Mouse (Mus musculus): ENCODE data around the gene Alkbh4.
A peak's percentile ranks its signal among the peaks of the same experiment; 100 is the strongest.
"Not testable (repeated sequence)": the region's sequence is repeated elsewhere in the genome, so short reads cannot be mapped to it uniquely, and the experiment has no call there.

Gene Alkbh4

GRCm38 (mm10) chr5:136135571-136136291, at the start of gene Alkbh4, which contains the start of gene Lrwd1:
TSS of gene Alkbh4 (plus strand) at chr5:136136146.
TSS of gene Lrwd1 (minus strand) at chr5:136136074.
- peak; percentile 94 to 97 for DNase-seq (ENCODE audit: low spot score in 2 of 2)

- DNase-seq (ENCODE audit: low spot score in 2 of 2): no peak
These were observed 49.7 kb upstream of the Alkbh4 start for GRCm38 (mm10) chr5:136086290-136086689.

- no peak for DNase-seq (ENCODE audit: low spot score in 2 of 2)
These were observed 46.9 kb upstream of the Alkbh4 start for GRCm38 (mm10) chr5:136088821-136089575.

DNA sequence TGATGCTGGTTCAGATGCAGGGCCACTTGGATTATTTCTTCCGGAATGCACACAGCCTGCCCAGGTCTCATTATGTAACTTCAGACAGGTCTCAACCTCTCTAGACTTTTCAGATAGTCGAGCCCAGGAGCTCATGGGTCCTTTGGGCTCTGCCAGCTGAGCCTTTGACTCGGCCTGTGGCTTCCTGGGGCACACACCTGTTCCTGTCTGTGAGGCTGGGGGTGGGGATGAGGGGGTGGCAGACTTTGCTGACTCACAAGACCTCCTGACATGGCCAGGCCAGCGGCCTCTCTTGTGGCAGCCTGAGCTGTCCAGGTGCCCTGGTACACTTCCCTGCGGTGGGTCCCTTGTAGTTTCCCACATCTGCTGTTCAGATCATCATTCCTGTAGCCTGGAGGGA, 44.0 kb upstream of the Alkbh4 start:
- DNase-seq (ENCODE audit: low spot score in 2 of 2): no peak

- no peak for DNase-seq (ENCODE audit: low spot score in 2 of 2)
These were observed 41.5 kb upstream of the Alkbh4 start for GRCm38 (mm10) chr5:136094249-136095010.

DNA sequence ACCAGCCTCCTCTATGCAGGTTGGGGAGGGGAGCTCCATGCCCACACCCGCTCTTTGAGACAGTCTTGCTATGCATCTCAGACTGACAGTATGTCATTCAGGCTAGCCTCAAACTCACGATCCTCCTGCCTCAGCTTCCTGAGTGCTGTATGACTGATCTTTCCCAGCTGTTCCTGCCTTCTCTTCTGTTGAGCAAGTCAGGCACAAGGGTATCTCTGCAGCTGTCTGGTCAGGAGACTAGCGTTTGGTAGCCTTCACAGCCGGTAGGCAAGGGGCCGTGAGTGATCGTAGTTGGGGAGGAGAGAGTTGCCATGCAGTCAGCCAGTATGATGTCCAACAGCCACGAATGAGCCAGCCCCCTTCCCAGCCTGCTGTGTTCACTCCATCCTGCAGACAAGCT, 40.9 kb upstream of the Alkbh4 start:
- DNase-seq (ENCODE audit: low spot score in 2 of 2): no peak

- DNase-seq (ENCODE audit: low spot score in 2 of 2): no peak
These were observed 37.4 kb upstream of the Alkbh4 start for GRCm38 (mm10) chr5:136098536-136098935.

DNA sequence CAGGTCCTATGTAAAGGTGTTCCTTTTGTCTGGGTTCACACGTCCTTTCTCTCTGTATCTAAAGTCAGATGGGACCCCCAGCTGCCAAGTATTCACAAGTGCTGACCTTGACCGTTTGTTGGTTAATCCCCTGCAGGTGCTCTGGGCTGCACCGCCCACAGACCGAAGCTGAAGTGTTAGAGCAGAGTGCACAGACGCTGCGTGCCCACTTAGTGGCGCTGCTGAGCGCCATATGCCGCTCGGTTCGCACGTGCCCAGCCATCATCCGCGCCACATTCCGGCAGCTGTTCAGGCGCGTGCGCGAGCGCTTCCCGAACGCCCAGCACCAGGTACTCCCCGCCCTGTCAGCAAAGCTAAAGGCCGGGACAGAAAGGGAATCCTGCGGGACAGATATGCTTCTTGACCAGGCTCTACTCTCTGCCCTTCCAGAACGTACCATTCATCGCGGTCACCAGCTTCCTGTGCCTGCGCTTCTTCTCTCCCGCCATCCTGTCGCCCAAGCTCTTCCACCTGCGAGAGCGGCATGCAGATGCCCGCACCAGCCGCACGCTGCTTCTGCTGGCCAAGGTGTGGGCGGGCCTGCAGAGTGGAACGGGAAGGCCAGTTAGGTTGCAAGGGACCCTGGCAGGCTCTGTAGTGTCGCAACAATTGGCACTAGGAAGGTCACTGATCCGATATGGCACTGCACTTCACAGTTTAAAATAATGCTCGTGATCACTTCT, 33.7 kb upstream of the Alkbh4 start:
- DNase-seq (ENCODE audit: low spot score in 2 of 2): no peak

DNA sequence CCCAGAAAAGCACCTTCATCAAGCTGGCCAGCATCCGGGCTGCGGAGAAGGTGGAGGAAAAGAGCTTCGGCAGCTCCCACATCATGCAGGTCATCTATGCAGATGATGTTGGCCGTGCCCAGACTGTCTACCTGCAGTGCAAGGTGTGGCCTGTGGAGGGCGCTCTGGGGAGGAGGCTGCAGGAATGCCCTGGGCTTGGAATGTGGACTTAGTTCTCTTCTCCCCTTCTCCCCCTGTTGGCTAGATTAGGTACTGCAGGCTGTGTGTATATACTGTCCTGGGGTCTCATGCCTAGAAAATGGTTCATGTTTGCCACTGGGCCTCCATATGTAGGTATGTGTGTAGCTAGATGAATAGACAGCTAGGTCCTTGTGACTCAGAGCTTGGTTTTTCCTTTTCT, 31.4 kb upstream of the Alkbh4 start:
- no peak for DNase-seq (ENCODE audit: low spot score in 2 of 2)

GRCm38 (mm10) chr5:136108486-136108885, 27.5 kb upstream of the Alkbh4 start:
- DNase-seq (ENCODE audit: low spot score in 2 of 2): no peak

GRCm38 (mm10) chr5:136109042-136109441, 26.9 kb upstream of the Alkbh4 start:
- no peak for DNase-seq (ENCODE audit: low spot score in 2 of 2)

DNA sequence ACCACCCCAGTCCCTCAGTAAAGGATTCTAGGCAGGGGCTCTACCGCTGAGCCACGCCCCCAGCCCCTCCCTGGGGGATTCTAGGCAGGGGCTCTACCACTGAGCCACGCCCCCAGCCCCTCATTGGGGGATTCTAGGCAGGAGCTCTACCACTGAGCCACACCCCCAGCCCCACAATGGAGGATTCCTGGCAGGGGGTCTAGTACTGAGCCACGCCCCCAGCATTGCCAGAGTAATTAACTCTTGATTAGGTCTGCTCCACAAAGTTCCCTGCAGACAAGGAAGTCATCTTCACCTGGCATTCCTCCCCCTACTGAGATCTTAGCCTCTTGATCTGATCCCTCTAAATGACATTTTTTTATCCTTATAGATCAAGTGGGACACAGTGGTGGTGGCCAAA, 22.4 kb upstream of the Alkbh4 start:
- DNase-seq (ENCODE audit: low spot score in 2 of 2): not testable (repeated sequence)

GRCm38 (mm10) chr5:136115891-136116783, 19.8 kb upstream of the Alkbh4 start, which contains the start of gene Polr2j:
TSS of gene Polr2j (plus strand) at chr5:136116631.
- DNase-seq (ENCODE audit: low spot score in 2 of 2): peak; percentile 91 to 95

GRCm38 (mm10) chr5:136116784-136117112, 19.2 kb upstream of the Alkbh4 start:
- no peak for DNase-seq (ENCODE audit: low spot score in 2 of 2)

DNA sequence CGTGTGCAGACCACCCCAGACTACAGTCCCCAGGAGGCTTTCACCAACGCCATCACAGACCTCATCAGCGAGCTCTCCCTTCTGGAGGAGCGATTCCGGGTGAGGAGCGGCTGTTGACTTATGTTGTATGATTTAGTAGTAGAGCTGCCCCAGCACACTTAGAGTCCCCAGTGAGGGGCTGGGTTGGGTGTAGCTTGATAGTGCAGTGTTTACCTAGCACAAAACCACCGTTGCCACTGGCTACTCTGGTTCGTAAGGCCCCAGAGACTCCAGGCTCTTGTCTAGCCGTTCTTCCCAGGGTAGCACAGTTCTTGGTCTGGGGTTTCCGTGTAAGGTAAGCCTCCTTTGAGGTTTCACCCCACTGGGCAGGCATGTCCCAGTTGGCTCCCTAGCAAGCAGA, 13.8 kb upstream of the Alkbh4 start:
- DNase-seq (ENCODE audit: low spot score in 2 of 2): no peak

DNA sequence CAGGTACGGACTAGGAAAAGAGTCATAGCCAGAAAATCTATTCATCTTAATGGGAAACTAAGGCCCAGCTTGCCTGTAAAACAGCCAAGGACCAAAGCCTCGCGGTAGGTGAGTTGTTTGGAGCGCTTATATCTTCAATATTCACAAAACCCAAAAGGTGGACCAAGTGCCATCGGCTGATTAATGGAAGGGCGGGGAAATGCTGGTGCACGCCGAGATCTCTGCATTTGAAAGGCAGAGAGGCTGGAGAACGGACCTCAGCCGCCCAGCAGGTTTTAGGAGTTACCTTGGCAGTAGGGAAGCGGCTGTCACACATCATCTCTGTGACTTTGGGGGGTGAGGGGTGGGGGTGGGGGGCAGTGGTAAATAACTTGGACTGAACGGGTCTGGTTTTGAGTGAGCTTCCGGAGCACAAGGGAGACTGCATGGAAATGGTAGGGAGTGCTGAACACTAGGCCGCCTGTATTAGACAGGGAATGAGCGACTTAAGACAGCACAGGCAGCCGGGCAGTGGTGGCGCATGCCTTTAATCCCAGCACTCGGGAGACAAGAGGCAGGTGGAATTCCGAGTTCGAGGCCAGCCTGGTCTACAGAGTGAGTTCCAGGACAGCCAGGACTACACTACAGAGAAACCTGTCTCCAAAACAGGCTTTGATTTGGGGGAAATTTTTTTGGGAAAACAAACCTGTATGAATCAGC, 495 bp downstream of the Alkbh4 start:
- no peak for DNase-seq (ENCODE audit: low spot score in 2 of 2)

DNA sequence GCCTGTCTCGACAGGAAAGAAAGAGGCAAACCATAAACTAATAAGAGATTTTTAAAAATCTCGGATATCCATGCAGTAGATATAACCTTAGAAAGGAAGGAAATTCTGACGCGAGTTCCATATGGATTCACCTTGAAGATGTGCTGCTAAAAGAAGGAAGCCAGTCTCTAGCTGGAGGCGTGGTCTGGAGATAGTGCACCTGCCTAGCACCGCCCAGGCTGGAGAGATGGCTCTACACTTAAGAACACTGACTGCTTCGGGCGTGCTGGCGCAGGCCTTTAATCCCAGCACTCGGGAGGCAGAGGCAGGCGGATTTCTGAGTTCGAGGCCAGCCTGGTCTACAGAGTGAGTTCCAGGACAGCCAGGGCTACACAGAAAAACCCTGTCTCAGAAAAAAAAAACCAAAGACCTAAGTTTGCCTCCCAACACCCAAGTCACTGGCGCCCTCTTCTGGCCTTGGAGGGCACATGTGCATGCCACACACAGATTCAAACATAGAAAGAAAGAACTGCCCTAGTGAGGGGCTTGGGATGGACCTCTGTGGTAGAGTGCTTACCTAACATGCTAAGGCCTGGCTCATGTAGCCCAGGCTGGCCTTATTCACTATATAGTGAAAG, 1.8 kb downstream of the Alkbh4 start:
- no peak for DNase-seq (ENCODE audit: low spot score in 2 of 2)

GRCm38 (mm10) chr5:136139393-136139792, 3.4 kb downstream of the Alkbh4 start:
- DNase-seq (ENCODE audit: low spot score in 2 of 2): no peak

DNA sequence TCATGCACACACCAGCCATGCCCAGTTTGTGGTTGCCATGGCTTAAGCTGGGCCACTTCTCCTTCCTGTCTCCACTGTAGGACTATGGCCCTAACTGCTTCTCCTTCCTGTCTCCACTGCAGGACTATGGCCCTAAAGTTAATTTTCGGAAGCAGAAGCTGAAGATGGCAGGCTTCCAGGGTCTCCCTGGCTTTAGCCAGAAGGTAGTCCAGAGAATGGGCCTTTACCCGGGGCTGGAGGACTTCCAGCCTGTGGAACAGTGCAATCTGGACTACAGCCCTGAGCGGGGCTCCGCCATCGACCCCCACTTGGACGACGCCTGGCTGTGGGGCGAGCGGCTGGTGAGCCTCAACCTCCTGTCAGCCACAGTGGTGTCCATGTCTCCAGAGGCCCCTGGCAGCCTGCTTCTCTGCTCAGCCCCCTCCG, 4.1 kb downstream of the Alkbh4 start:
- peak in 1 of 2 experiments; percentile 42 for DNase-seq (ENCODE audit: low spot score in 2 of 2)

GRCm38 (mm10) chr5:136142746-136143145, 6.8 kb downstream of the Alkbh4 start:
- DNase-seq (ENCODE audit: low spot score in 2 of 2): no peak

Data from heart, adult 9 months (tissue).